Mouse (Mus musculus) erythroblast, embryonic 14.5 days (primary cell): Measurements from ENCODE around the gene Klhl31.

ENCODE experiments used
- GATA1 ChIP-seq: IDR thresholded peaks from 2 replicates; pipeline ENCODE4 v1.6.1; 2012; ENCODE audit warnings: low read length, inconsistent platforms, mixed read lengths
- TAL1 ChIP-seq: IDR thresholded peaks from 3 replicates; pipeline ENCODE4 v1.6.1; 2012; ENCODE audit warnings: low read length, inconsistent platforms, mixed read lengths

DNA sequence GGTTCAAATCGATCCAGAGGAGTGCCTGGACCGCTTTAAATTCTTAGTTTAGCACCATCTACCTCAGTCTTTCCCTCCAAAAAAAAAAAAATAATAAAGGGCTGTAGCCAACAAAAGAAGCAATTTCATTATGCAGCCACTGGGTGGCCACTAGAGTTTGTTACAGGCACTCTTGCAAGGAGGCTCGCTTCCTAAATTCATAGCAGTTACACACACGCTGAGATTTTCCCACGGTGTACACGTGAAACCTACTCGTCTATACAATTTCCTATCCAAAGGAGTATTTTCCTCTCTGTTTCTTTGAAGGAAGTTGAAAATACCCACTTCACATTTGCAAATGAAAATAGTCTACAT is 19.6 kb downstream of the Klhl31 start:
- TF ChIP-seq TAL1, result no peak
- TF ChIP-seq GATA1, result no peak
